Mouse (Mus musculus) embryo, embryonic 9.5 days (tissue): ENCODE measurements around the gene Htt.

ENCODE experiments used
- DNase-seq: peaks from one replicate; pipeline ENCODE4 v3.0.0-alpha.2; 2017; ENCODE audit errors: extremely low spot score

The Htt gene

DNA sequence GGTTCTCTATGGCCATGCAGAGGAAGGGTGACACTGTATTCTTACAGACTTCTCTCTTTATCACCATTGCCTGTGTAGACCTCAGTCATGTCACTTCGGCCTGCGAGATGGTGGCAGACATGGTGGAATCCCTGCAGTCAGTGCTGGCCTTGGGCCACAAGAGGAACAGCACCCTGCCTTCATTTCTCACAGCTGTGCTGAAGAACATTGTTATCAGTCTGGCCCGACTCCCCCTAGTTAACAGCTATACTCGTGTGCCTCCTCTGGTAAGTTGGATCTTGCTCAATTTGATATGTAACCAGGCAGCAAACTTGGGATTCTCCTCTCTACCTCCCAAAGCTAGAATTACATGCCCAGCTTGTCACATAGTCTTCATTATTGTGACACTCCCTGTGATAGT is 127.7 kb downstream of the Htt start:
- DNase-seq, result no peak

GRCm38 (mm10) chr5:34896697-34897453 is 135.3 kb downstream of the Htt start:
- no peak for DNase-seq

GRCm38 (mm10) chr5:34899787-34900469 is 138.4 kb downstream of the Htt start:
- DNase-seq, result no peak

- DNase-seq, result no peak
These were observed 140.8 kb downstream of the Htt start for GRCm38 (mm10) chr5:34902371-34902770.

DNA sequence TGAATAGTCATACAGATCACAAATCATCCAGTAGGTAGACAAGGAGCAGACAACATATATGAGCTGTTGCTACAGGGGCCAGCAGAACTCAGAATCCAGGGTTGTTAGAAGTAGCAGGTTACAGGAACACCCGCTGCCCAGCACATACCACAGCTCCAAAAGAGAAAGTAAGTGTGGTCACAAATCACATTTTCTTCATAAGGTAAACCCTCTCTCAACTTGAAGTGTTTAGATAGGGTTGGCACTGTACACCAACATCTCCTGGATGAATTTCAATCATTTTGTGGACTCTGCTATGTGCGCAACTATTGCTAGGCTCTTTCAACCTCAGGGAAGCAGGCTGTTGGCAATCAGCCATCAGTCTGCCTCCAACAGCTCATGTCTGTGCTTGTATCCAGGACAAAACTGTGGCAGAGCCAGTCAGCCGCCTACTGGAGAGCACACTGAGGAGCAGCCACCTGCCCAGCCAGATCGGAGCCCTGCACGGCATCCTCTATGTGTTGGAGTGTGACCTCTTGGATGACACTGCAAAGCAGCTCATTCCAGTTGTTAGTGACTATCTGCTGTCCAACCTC is 141.4 kb downstream of the Htt start:
- no peak for DNase-seq

GRCm38 (mm10) chr5:34904412-34904811 is 142.9 kb downstream of the Htt start:
- no peak for DNase-seq

GRCm38 (mm10) chr5:34907230-34907629 is 145.7 kb downstream of the Htt start:
- no peak for DNase-seq

- DNase-seq, result no peak
These were observed 146.6 kb downstream of the Htt start, which contains the start of gene Msantd1 for GRCm38 (mm10) chr5:34907910-34908725. Gene Msantd1, plus strand, starts transcription at chr5:34908012.

DNA sequence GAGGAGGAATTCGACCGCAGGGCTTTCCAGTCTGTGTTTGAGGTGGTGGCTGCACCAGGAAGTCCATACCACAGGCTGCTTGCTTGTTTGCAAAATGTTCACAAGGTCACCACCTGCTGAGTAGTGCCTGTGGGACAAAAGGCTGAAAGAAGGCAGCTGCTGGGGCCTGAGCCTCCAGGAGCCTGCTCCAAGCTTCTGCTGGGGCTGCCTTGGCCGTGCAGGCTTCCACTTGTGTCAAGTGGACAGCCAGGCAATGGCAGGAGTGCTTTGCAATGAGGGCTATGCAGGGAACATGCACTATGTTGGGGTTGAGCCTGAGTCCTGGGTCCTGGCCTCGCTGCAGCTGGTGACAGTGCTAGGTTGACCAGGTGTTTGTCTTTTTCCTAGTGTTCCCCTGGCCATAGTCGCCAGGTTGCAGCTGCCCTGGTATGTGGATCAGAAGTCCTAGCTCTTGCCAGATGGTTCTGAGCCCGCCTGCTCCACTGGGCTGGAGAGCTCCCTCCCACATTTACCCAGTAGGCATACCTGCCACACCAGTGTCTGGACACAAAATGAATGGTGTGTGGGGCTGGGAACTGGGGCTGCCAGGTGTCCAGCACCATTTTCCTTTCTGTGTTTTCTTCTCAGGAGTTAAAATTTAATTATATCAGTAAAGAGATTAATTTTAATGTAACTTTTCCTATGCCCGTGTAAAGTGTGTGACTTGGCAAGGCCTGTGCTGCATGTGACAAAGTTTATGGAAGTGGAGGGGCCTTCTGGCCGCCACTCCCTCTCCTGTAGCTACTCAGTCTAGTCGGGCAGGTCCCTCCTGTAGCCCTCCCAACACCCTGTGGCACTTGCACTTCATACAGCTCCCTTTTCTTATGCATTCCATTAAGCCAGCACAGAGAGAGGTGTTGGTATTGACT is 147.4 kb downstream of the Htt start:
- no peak for DNase-seq

DNA sequence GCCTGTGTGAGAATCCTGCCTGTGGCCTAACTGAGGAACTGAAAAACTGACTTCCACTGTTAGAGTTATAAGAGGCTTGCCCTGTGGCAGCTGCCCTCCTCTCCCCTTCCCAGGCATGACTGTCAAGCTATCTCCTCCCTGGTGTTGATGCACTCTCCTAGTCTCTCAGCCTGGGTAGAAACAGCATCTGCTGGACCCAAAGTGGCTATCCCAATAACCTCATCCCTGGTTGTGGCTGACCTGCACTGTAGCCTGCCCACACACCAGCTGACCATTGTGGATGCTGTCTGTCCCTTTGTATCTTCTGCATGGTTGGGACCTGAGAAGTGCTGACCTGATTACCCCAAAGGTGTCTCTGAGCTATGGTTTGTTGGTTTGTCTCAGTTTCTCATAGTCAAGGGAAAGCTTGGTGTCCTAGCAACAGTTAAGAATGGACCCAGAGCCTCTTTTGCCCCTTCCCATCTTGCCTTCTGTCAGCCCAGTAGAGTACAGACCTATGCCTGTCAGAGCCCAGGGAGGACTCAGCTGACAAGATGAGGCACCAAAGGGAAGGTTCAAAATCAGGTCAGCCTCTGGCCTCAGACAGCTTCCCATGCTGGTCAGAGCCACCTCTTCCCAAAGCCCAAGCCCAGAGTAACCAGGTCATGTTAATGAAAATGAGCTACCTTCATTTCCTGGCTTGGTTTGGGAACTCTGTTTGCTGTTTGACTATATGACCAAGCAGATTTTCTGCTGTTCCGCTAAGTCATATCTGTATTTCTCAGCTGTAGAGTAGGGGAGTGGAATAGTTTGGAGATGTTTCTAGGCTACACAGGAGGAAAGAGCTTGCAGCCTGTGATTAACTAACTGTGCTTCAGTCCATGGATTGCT is 148.3 kb downstream of the Htt start:
- DNase-seq, result no peak

DNA sequence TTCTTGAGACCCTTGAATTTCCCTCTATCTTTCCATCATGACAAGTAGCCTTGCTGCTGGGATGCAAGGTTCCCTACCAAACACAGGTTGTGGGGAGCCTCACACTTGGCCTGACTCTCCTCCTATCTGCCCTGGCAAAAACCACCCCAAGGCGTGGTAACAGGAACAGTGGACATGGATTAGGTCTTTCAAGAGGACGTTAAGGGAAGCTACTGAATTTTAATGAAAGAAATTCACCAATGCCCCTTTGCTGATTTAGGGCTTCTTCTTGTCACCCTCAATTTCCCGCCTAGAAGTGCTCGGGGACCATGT is 148.9 kb downstream of the Htt start:
- DNase-seq, result no peak

- DNase-seq, result peak; percentile 63
These were observed 154.3 kb downstream of the Htt start for GRCm38 (mm10) chr5:34915801-34916200.

DNA sequence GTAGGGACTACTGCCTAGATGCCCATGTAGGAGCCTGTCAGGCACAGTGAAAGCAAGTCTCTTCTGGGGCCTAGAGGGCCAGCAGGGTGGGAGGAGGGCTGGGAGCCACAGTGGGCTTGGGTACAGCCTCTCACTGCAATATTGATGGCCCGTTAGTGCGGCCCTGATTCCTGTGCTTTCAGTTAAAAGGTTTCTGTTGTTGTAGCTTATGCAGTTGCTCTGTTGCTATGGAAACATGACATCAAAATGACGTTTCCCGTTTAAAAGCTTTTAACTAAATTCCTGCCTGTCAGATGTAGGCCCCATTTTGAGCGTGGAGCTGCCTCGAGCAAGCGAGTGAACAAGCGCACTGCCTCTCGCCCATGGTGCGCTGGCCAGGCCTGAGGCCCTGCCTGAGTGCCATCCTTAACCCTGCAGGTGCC is 155.7 kb downstream of the Htt start:
- DNase-seq, result no peak

DNA sequence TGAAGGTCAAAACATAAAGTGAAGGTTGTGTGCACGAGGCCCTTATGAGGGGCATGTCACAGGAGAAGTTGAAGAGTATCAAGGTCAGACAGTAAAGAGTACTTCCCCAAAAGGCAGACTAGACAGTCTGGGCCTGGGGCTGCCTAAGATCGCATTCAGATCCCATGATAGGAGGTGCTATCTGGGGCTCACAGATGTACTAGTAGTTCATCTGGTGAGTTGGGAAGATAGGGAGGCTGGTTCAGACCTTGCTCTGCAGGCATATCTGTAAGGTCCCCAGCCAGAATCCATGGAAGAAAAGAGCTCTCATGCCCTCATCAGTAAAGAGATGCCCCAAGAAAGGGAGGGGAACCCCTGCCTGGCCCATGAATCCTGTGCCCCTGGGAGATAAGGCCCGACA is 157.2 kb downstream of the Htt start:
- DNase-seq, result no peak

- DNase-seq, result no peak
These were observed 161.0 kb downstream of the Htt start for GRCm38 (mm10) chr5:34922531-34922930.

- no peak for DNase-seq
These were observed 162.4 kb downstream of the Htt start for GRCm38 (mm10) chr5:34923920-34924319.

DNA sequence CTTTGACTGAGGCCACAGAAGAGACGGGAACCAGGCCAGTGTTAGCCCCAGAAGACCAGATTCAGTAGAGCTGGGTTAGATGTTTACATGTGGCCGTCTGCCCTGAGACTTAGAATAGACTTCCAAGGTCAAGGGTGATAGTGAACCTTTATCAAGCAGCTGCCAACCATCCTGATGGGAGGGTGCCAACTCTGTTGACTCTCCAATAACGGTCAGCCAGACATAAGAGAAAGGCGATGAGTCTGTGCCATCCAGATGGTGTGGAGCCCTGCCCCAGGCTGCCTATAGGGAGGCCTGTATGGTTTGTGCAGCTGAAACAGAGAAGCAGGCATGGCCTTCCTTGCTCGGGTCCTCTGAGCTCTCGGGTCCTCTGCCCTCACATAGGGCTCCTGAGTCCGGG is 163.0 kb downstream of the Htt start:
- DNase-seq, result no peak

- DNase-seq, result no peak
These were observed 166.1 kb downstream of the Htt start for GRCm38 (mm10) chr5:34927648-34928047.

DNA sequence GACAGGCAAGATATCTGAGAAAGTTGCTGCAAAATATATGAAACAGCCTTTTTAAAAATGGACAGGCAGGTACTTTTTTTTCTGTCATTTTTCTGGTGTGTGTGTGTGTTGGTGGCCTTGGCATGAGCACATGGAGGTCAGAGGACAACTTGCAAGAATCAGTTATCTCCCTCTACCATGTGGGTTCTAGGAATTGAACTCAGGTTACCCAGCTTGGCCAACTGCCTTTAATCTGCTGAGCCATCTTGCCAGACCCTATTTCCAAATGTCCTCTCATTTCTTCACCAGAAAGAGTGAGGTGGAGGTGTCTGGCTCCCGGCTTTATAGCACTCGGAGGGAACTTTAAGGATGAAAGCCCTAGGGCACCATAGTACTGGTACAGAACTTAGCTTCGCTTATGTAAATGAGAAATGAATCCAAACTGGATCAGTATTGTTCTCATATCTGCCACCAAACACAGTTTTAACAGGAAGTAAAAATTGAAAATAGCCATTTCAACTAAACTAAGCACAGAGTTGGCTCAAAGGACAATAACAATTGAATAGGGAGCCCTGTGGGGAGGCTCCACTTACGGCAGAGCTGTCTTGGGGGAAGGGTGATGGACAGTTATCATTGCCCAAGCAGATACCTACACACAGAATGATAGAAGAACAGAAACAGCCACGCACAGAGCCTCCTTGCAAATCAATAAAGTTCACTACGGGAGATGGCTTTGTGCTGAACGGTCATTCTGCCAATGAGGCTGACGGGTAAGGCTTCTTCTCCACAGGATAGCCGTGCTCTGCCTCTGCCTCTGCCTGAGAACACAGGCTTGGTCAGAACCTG is 168.8 kb downstream of the Htt start:
- DNase-seq, result no peak
